Mouse (Mus musculus) hindbrain, embryonic 13.5 days (tissue): ENCODE data around the gene Tnnt1. TPM values are rescaled to one million over a fixed set of nuclear protein-coding genes. Genes with fewer than 3 reads are reported as not detected.
"Not testable (repeated sequence)": the region's sequence is repeated elsewhere in the genome, so short reads cannot be mapped to it uniquely, and the experiment has no call there.

Source experiments
- ATAC-seq: fragments of 200-750 bp; cut with Nextera tagmentation; 2 replicates; pipeline ENCODE4 v1.8.0; 2017; ENCODE audit warnings: moderate TSS enrichment; ENCODE audit not compliant: low FRiP score
- H3K27ac ChIP-seq: fragments of 300-500 bp; sonication (generic); 2 replicates; pipeline ENCODE4 v1.5.1; 2015; ENCODE audit warnings: inconsistent platforms, mild to moderate bottlenecking, moderate library complexity
- H3K27me3 ChIP-seq: fragments of 300-500 bp; sonication (generic); 2 replicates; pipeline ENCODE4 v1.6.1; 2015; ENCODE audit warnings: mild to moderate bottlenecking, inconsistent platforms
- H3K36me3 ChIP-seq: fragments of 300-500 bp; sonication (generic); 2 replicates; pipeline ENCODE4 v1.6.1; 2015; ENCODE audit warnings: mild to moderate bottlenecking, inconsistent platforms
- H3K4me1 ChIP-seq: fragments of 300-500 bp; sonication (generic); replicated peaks from 2 replicates; pipeline ENCODE4 v1.6.1; 2015; ENCODE audit warnings: inconsistent platforms
- H3K4me2 ChIP-seq: fragments of 300-500 bp; sonication (generic); 2 replicates; pipeline ENCODE4 v1.6.1; 2015; ENCODE audit warnings: inconsistent platforms, mild to moderate bottlenecking, moderate library complexity
- H3K4me3 ChIP-seq: fragments of 300-500 bp; sonication (generic); 2 replicates; pipeline ENCODE4 v1.5.1; 2015; ENCODE audit warnings: mild to moderate bottlenecking, inconsistent platforms
- H3K9ac ChIP-seq: fragments of 300-500 bp; sonication (generic); 2 replicates; pipeline ENCODE4 v1.6.1; 2015; ENCODE audit warnings: mild to moderate bottlenecking, inconsistent platforms
- H3K9me3 ChIP-seq: fragments of 300-500 bp; sonication (generic); 2 replicates; pipeline ENCODE4 v1.6.1; 2016; ENCODE audit warnings: inconsistent platforms
- WGBS: fragments of 180-500 bp; shearing (Covaris S2); methylation state at CpG from one replicate; pipeline ENCODE4 v1.1.7; 2015; 5-methylcytosine and 5-hydroxymethylcytosine counted together
- polyA plus RNA-seq: library from polyadenylated mRNA; unstranded; fragments of >200 nt; fragmentation: Nextera tagmentation; extraction: Ambion mirVana; gene quantifications from 2 replicates; pipeline ENCODE4 v1.2.1, GENCODE M21; 2015

Tnnt1 gene
- polyA plus RNA-seq, 1 experiment from 2014 or later, result 7.5 TPM

DNA sequence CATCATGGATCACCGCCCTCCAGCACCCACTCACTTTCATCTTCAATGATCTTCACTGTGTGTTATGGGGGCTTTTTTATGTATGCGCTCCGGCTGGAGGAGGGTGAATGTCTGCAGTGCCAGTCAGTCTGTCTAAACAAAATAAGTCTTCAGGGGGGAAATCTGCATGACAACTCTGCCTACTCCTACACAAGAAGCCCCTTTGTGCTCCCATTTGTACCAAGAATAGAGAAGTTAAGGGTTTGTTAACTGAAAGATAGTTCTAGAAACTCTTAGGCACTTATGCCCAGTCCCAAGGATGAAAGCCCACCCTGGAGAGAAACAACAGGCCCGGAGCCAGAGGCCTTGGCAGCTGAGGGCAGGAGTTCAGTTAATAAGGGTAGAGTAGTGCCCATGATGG is 20.2 kb upstream of the Tnnt1 start:
- Histone ChIP-seq H3K4me1 (peaks cover 8% of the 10 kb centered on the region; the same call in 1 of the 2 replicates), H3K9me3 (no peaks in the 10 kb centered on the region), H3K4me3 (no peak overlapping the region), H3K27ac (no peak overlapping the region), H3K36me3 (peaks cover 27% of the 10 kb centered on the region), H3K4me2 (no peak overlapping the region), H3K9ac (no peak overlapping the region), H3K27me3 (peaks cover 24% of the 10 kb centered on the region)
- ATAC-seq, result no peak
- 79% methylated on average over 4 of the region's 4 CpGs for WGBS

DNA sequence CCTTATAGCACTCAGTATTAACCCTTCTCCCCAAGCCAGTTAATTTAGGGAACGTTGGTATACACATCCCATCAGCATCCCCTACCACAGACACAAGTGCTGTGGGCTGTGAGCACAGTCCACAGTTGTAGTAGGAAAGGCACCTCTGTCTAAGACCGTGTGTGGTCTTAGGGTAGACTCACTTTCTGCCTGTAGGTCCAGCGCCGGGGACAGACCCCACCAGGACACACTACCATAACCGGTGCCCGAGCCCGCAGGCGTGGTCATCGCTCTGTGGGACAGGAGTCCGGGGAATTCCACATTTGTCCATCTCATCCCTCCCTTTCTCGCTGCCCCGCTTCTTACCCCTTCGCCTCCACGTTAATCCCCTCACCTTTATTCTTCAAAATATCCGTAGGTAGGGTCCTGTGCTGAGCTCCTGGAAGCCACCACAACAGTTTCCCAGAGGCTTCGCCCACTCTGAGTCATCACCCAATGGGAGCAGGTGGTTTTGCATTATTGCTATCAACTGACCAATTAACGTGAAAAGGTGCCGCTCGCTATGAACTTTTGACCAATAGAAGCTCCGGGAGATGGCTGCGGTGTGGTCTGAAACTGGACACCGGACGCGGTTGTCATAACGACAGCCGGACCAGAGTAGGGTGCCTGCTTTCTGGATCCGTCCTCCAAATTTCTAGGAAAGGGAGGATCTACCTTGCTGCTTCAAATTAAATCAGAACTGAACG is 16.0 kb upstream of the Tnnt1 start, which contains the start of gene Dnaaf3:
Gene Dnaaf3 (minus strand): TSS at position 449 of the 725 bp plus-strand sequence.
- H3K9me3 ChIP-seq, result no peaks in the 10 kb centered on the region
- peaks cover 11% of the 10 kb centered on the region for H3K4me1 ChIP-seq
- H3K36me3 ChIP-seq, result no peaks in the 10 kb centered on the region
- 2% methylated on average over 28 of the region's 28 CpGs for WGBS
- peak; percentile 67 for ATAC-seq
- H3K27ac ChIP-seq, result no peak within 1 kb of the TSS
- peak within 1 kb of the TSS; percentile 52 for H3K4me2 ChIP-seq
- peaks cover 38% of the 10 kb centered on the region for H3K27me3 ChIP-seq
- H3K9ac ChIP-seq, result peak within 1 kb of the TSS; percentile 39; the same call in 1 of the 2 replicates
- peak within 1 kb of the TSS; percentile 28 for H3K4me3 ChIP-seq

DNA sequence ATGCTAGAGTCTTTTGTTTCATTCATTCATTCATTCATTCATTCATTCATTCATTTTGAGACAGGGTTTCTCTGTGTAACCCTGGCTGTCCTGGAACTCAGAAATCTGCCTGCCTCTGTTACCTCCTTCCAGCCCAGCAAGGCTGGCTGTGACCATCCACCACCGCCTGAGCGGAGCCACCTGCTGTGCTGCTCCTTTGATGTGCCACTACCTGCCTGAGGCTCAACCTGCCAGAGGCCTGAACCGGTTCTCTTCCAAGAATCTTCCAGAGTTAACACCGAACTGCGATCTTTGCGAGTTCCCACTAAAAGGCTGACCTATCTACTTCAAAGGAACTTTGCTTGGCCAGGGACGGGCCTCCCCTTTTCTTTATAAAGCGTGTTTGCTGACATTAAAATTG is 14.0 kb upstream of the Tnnt1 start:
- H3K36me3 ChIP-seq, ATAC-seq, H3K27ac ChIP-seq, H3K9ac ChIP-seq, H3K4me2 ChIP-seq, H3K4me3 ChIP-seq, H3K9me3 ChIP-seq: not testable (repeated sequence)
- H3K27me3 ChIP-seq, result peaks cover 38% of the 10 kb centered on the region
- H3K4me1 ChIP-seq, result peaks cover 17% of the 10 kb centered on the region
- 56% methylated on average over 8 of the region's 8 CpGs for WGBS

GRCm38 (mm10) chr7:4527302-4527689 is 11.1 kb upstream of the Tnnt1 start:
- no peaks in the 10 kb centered on the region for H3K9me3 ChIP-seq
- peak overlapping the region; percentile 51 for H3K4me2 ChIP-seq
- no peaks in the 10 kb centered on the region for H3K36me3 ChIP-seq
- H3K27me3 ChIP-seq, result peaks cover 30% of the 10 kb centered on the region
- peak; percentile 5 for ATAC-seq
- H3K27ac ChIP-seq, result no peak overlapping the region
- WGBS, result 51% methylated on average over 18 of the region's 18 CpGs
- H3K4me3 ChIP-seq, result peak overlapping the region; percentile 29; the same call in 1 of the 2 replicates
- H3K4me1 ChIP-seq, result peaks cover 15% of the 10 kb centered on the region
- peak overlapping the region; percentile 62; the same call in 1 of the 2 replicates for H3K9ac ChIP-seq

- peak; percentile 93 for ATAC-seq
Observed at GRCm38 (mm10) chr7:4526341-4527301, 10.4 kb upstream of the Tnnt1 start.

DNA sequence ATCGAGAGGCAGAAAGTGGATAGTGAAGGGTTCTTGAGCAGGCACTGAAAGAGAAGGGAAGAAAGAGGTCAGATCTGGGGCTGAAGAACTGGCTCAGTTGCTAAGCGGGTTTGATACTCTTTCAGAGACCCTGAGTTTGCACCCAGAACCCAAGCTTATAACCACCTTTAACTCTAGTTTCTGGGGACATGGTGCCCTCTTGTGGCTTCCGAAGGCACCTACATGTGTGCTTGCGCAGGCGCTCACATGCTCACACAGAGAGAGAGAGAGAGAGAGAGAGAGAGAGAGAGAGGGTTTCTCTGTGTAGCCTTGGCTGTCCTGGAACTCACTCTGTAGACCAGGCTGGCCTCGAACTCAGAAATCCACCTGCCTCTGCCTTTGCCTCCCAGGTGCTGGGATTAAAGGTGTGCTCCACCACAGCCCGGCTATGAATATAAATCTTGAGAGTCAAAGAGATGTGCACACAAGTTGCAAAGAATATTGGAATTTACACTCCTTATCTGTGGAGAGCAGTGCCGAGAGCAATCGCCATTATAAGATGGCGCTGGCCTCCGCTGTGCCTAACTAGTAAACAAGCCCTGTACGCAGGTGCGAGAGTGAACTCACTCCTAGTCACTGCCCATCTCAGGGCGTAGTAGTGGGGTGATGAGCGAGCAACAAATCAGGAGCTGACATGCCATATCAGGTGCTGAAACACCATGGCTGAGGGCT is 8.2 kb upstream of the Tnnt1 start, which contains the start of gene Tnni3:
Gene Tnni3 (minus strand): TSS at position 18 of the 711 bp plus-strand sequence.
- H3K9me3 ChIP-seq, H3K4me2 ChIP-seq, H3K4me3 ChIP-seq, H3K9ac ChIP-seq, H3K27ac ChIP-seq, H3K36me3 ChIP-seq, ATAC-seq: not testable (repeated sequence)
- 74% methylated on average over 15 of the region's 15 CpGs for WGBS
- Histone ChIP-seq H3K4me1 (peaks cover 17% of the 10 kb centered on the region), H3K27me3 (peaks cover 35% of the 10 kb centered on the region)

More at GRCm38 (mm10) chr7:4526341-4527301, 10.4 kb upstream of the Tnnt1 start:
- H3K36me3 ChIP-seq, result no peaks in the 10 kb centered on the region
- WGBS, result 24% methylated on average over 40 of the region's 40 CpGs
- H3K4me3 ChIP-seq, result peak overlapping the region; percentile 29
- H3K9ac ChIP-seq, result peak overlapping the region; percentile 62
- peaks cover 9% of the 10 kb centered on the region for H3K4me1 ChIP-seq
- peaks cover 30% of the 10 kb centered on the region; the same call in 1 of the 2 replicates for H3K27me3 ChIP-seq
- H3K27ac ChIP-seq, result peak overlapping the region; percentile 46
- H3K4me2 ChIP-seq, result peak overlapping the region; percentile 51
- H3K9me3 ChIP-seq, result no peaks in the 10 kb centered on the region

DNA sequence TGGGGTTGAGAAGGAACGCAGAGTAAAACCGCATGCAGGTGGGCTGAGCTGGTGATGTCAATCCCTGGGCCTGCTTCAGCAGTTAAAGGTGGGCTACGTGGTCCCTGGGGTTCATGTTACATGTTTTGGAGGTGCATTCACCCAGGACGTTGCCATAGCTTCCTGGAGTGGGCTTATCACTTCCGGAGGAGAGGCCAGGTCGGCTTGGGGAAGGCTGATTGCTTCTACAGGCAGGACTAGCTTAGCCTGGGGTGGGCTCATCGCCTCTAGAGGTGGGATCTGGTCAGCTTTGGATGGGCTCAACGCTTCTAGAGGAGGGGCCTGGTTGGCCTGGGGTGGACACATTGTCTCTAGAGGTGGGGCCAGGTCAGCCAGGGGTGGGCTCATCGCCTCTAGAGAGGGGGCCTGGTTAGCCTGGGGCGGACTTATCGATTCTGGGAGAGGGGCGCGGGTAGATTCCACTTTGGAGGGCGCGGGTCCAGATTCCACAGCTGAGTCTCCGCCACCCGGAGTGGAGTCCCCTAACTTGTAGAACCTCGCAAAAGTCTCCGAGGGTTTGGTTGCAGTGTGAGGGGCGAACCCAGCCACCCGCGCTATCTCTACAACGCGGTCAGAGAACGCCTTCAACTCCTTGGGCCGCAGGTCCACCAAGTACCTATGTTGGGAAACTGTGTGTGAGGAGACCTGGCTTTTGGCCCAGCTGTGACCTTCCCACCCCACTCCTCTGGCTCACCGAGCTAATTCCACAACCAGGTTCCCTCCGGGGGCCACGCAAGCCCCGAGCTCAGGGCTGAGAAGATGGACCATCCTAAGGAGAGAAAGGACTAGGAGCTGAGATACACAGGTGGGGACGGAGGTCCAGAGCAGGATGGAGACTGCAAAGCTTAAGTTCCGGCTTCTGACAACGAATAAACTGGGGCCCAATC is 7.3 kb upstream of the Tnnt1 start:
- H3K4me1 ChIP-seq, result peaks cover 17% of the 10 kb centered on the region
- no peaks in the 10 kb centered on the region for H3K9me3 ChIP-seq
- H3K27me3 ChIP-seq, result peaks cover 31% of the 10 kb centered on the region
- no peak overlapping the region for H3K4me2 ChIP-seq
- ATAC-seq, result no peak
- H3K36me3 ChIP-seq, result no peaks in the 10 kb centered on the region
- 89% methylated on average over 33 of the region's 33 CpGs for WGBS
- no peak overlapping the region for H3K27ac ChIP-seq
- H3K4me3 ChIP-seq, result no peak overlapping the region
- H3K9ac ChIP-seq, result no peak overlapping the region

DNA sequence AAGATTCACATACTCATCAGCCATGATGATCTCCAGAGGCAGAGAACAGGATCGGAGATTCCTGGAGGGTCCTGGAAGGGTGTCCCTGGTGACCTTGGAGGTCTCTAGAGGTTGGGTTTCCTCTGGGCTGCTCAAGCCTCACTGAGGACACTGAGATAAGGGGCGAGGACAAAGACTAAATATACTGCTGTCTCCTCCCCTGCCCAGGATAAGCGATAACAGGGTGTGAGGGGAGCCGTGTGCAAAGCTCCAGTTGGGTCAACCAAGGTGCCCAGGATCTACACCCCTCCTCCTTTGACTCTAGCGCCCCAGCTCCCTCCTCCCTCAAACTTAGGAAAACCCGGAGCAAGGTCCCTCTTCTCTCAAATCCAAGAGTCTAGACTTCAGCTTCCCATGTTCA is 6.1 kb upstream of the Tnnt1 start:
- no peak overlapping the region for H3K4me3 ChIP-seq
- H3K4me1 ChIP-seq, result peaks cover 15% of the 10 kb centered on the region
- ATAC-seq, result no peak
- H3K4me2 ChIP-seq, result no peak overlapping the region
- 88% methylated on average over 6 of the region's 6 CpGs for WGBS
- peaks cover 28% of the 10 kb centered on the region for H3K27me3 ChIP-seq
- H3K9me3 ChIP-seq, result no peaks in the 10 kb centered on the region
- no peak overlapping the region for H3K27ac ChIP-seq
- no peak overlapping the region for H3K9ac ChIP-seq
- no peaks in the 10 kb centered on the region for H3K36me3 ChIP-seq

- peak overlapping the region; percentile 48 for H3K4me2 ChIP-seq
- H3K9me3 ChIP-seq, result no peaks in the 10 kb centered on the region
- no peak overlapping the region for H3K27ac ChIP-seq
- peak overlapping the region; percentile 28 for H3K4me3 ChIP-seq
- no peaks in the 10 kb centered on the region for H3K36me3 ChIP-seq
- ATAC-seq, result no peak
- WGBS, result 33% methylated on average over 32 of the region's 32 CpGs
- peaks cover 26% of the 10 kb centered on the region for H3K27me3 ChIP-seq
- H3K4me1 ChIP-seq, result peaks cover 10% of the 10 kb centered on the region
- H3K9ac ChIP-seq, result 0 out of 2 replicates have a peak overlapping the region, but pooled peaks have one; percentile 49
Observed at GRCm38 (mm10) chr7:4521231-4522003, 5.2 kb upstream of the Tnnt1 start.

- Histone ChIP-seq H3K4me1 (peaks cover 21% of the 10 kb centered on the region), H3K4me2 (no peak overlapping the region), H3K4me3 (no peak overlapping the region), H3K27ac (no peak overlapping the region), H3K9ac (no peak overlapping the region), H3K9me3 (no peaks in the 10 kb centered on the region), H3K27me3 (peaks cover 26% of the 10 kb centered on the region), H3K36me3 (no peaks in the 10 kb centered on the region)
- WGBS, result 92% methylated on average over 1 of the region's 1 CpGs
- no peak for ATAC-seq
Observed at GRCm38 (mm10) chr7:4518487-4518886, 2.3 kb upstream of the Tnnt1 start.
